Mouse (Mus musculus): ENCODE data around the gene Srsf10. TPM values are rescaled to one million over a fixed set of nuclear protein-coding genes. Genes with fewer than 3 reads are reported as not detected.
A peak's percentile ranks its signal among the peaks of the same experiment; 100 is the strongest.

Srsf10 gene
- polyA plus RNA-seq, 1 experiment from 2014 or later, result 259 TPM

DNA sequence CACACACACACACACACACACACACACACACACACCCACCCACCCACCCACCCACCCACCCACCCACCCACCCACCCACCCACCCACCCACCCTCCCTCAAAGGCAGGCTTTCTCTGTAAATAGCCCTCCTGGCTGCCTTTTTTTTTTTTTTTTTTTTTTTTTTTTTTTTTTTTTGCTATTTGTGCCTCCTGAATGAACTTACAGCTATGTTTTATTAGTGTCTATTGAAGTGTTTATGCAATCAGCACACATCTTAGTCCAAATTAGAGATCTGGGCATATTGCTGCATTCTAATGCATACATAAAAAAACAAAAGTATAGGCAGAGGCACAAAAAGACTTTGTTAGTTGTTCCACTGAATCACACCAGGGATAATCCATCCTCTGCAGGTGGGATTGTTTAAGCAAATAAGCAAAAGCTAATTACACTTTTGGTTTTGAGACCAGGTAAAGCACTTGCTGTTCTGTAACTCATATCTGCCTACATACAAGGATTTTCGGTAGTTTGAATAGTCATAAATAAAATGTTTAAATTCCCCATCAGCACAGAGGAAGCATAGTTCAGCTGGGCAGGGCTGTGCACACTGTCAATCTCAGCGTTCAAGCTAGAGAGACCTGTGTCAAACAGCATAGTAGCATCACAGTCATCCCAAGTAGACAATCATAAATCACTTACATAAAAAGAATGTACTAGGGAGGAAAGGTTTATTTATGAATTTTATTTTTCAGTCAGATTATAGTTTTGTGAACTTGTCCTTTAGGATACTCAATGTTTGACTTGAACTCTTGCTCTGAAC is 14.9 kb downstream of the Srsf10 start:
- H3K9me3 ChIP-seq (replicated peaks; ENCODE audit: control insufficient read depth, low read length), result no peaks in the 10 kb centered on the region
- ATAC-seq, result no peak
- H3K9ac ChIP-seq (ENCODE audit: low read length), result peak overlapping the region; percentile 35; the same call in 1 of the 2 replicates
- peak overlapping the region; percentile 5; the same call in 1 of the 2 replicates for H3K4me3 ChIP-seq (ENCODE audit: low read depth, low read length)
- H3K4me1 ChIP-seq (ENCODE audit: control insufficient read depth, insufficient read depth, low read length), result peaks cover 27% of the 10 kb centered on the region
- H3K27ac ChIP-seq (ENCODE audit: low read depth, low read length), result no peak overlapping the region
- H3K36me3 ChIP-seq (ENCODE audit: control insufficient read depth, insufficient read depth, low read length), result peaks cover 30% of the 10 kb centered on the region
- H3K27me3 ChIP-seq (replicated peaks; ENCODE audit: control insufficient read depth, insufficient read depth, low read length), result no peaks in the 10 kb centered on the region
- no peak for DNase-seq (ENCODE audit: low spot score)
- H3K4me2 ChIP-seq (ENCODE audit: low read length), result peak overlapping the region; percentile 35
- 38% methylated on average over 2 of the region's 2 CpGs for WGBS

DNA sequence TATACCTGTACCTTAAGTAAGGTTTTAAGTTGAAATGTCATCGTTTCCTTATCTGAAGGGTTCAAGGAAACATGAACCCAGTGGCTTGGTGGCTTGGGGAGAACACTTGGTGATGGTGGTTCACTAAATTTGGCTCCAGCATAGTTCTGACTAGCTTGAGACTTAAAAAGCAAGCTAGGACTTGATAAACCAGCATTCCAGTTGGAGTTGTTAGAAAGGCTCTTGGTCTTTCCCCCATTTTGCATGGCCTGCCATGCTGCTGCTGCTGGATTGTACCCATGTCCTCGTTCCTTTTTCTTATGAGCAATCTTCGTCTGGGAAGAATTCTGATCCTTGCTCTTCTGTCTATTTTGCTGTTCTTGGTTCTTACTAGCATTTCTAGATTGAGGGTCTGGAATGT is 16.5 kb downstream of the Srsf10 start:
- ATAC-seq (no peak), DNase-seq (ENCODE audit: low spot score) (no peak)
- Histone ChIP-seq H3K9me3 (replicated peaks; ENCODE audit: control insufficient read depth, low read length) (no peaks in the 10 kb centered on the region), H3K9ac (ENCODE audit: low read length) (peak overlapping the region; percentile 95), H3K36me3 (ENCODE audit: control insufficient read depth, insufficient read depth, low read length) (peaks cover 25% of the 10 kb centered on the region), H3K4me1 (ENCODE audit: control insufficient read depth, insufficient read depth, low read length) (peaks cover 40% of the 10 kb centered on the region), H3K4me2 (ENCODE audit: low read length) (peak overlapping the region; percentile 81), H3K27me3 (replicated peaks; ENCODE audit: control insufficient read depth, insufficient read depth, low read length) (no peaks in the 10 kb centered on the region), H3K4me3 (ENCODE audit: low read depth, low read length) (peak overlapping the region; percentile 64), H3K27ac (ENCODE audit: low read depth, low read length) (no peak overlapping the region)
- 50% methylated on average over 3 of the region's 3 CpGs for WGBS

DNA sequence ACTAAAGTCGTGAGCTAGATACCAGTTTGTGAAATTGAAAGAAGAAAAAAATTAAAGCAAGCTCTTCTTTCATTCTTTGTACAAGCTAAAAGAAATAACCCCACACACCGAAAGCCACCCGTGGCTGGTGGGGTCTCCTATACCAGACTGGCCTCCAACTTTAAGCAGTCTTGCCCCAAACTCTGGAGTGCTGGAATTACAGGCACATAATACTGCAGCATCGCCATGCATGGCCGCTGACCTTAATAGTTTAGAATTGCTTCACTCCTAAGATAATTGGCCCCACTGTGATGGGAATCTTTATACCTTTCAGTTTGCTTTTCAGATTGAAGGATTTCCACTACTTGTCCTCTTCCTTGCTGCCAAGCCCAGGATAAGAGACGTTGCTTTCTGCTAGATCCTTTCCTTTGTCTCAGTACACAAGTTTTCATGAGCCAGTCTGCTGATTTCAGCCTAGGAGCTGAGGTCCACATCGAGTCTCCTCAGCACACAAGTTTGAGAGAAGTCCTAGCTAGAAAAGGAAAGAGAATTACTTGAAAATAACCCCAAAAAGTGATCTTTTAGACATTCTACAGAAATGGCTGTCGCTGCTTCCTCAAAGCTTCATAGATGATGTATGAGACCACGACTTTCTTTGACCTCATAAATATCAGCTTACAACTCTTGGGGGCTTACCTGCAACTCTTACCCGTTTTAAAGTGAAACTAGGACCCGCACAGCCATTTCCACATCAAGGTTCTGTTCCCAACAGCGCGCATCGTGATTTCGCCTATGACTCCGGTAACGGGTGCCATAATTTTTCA is 17.2 kb downstream of the Srsf10 start:
- H3K4me3 ChIP-seq (ENCODE audit: low read depth, low read length), result peak overlapping the region; percentile 64
- H3K9ac ChIP-seq (ENCODE audit: low read length), result peak overlapping the region; percentile 95
- no peaks in the 10 kb centered on the region for H3K9me3 ChIP-seq (replicated peaks; ENCODE audit: control insufficient read depth, low read length)
- DNase-seq (ENCODE audit: low spot score) (no peak), ATAC-seq (no peak)
- peaks cover 25% of the 10 kb centered on the region for H3K36me3 ChIP-seq (ENCODE audit: control insufficient read depth, insufficient read depth, low read length)
- 7% methylated on average over 17 of the region's 17 CpGs for WGBS
- peaks cover 40% of the 10 kb centered on the region for H3K4me1 ChIP-seq (ENCODE audit: control insufficient read depth, insufficient read depth, low read length)
- peak overlapping the region; percentile 81 for H3K4me2 ChIP-seq (ENCODE audit: low read length)
- no peaks in the 10 kb centered on the region for H3K27me3 ChIP-seq (replicated peaks; ENCODE audit: control insufficient read depth, insufficient read depth, low read length)
- H3K27ac ChIP-seq (ENCODE audit: low read depth, low read length), result peak overlapping the region; percentile 99

- H3K9ac ChIP-seq (ENCODE audit: low read length), result peak within 1 kb of the TSS; percentile 95
- H3K4me3 ChIP-seq (ENCODE audit: low read depth, low read length), result peak within 1 kb of the TSS; percentile 64
- peak within 1 kb of the TSS; percentile 99 for H3K27ac ChIP-seq (ENCODE audit: low read depth, low read length)
- peak; percentile 97 for DNase-seq (ENCODE audit: low spot score)
- ATAC-seq, result peak; percentile 97
- peaks cover 25% of the 10 kb centered on the region for H3K36me3 ChIP-seq (ENCODE audit: control insufficient read depth, insufficient read depth, low read length)
- no peaks in the 10 kb centered on the region for H3K27me3 ChIP-seq (replicated peaks; ENCODE audit: control insufficient read depth, insufficient read depth, low read length)
- H3K4me2 ChIP-seq (ENCODE audit: low read length), result peak within 1 kb of the TSS; percentile 81
- under 1% methylated on average over 45 of the region's 60 CpGs for WGBS
- H3K9me3 ChIP-seq (replicated peaks; ENCODE audit: control insufficient read depth, low read length), result no peaks in the 10 kb centered on the region
- H3K4me1 ChIP-seq (ENCODE audit: control insufficient read depth, insufficient read depth, low read length), result peaks cover 40% of the 10 kb centered on the region
Observed at GRCm38 (mm10) chr4:135873526-135874202, 18.1 kb downstream of the Srsf10 start, which contains the start of gene Pnrc2. TSS of gene Pnrc2 (minus strand) at chr4:135873850.

DNA sequence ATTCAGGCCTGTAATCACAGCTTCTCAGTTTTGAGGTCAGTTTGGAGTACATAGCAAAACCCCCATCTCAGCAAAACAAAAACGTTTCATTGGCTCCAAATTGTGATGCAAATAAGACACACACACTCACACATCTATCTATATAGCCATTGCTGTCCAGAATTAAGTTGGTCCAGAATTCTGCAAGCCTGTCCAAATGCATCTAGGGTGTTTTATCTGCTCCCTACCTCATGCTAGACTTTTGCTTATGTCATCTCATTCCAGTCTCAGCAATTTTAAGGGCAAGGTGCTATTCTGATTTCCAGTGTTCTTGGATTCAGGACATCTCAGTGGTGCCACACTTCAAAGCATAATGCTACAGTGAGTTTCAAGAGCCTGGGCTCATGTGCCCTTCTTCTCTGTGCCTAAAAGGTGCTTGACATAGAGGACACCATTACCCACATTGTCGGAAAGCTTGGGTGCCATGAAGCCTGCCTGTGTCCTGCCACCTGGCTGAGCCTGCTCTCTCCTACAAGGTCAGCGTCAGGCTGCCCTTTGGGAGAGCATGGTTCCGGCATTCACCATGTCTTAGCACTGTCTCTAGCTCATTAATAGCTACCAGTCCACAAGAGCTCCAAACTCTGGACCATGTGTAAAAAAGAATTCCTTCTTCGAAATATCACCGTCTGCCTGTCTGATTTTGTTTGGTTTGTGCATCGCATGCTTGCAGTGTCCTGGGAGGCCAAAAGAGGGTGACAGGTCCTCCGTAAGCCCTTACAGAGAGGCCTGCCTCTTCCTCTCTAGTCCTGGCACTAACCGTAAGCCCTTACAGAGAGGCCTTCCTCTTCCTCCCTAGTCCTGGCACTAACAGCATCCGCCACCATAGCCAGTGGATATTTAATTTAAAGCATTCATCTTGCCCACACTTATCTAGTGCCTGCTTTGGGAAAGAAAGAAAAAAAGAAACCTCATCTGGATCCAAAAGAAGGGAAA is 19.3 kb downstream of the Srsf10 start:
- H3K4me2 ChIP-seq (ENCODE audit: low read length), result peak overlapping the region; percentile 81; the same call in 1 of the 2 replicates
- H3K36me3 ChIP-seq (ENCODE audit: control insufficient read depth, insufficient read depth, low read length), result peaks cover 16% of the 10 kb centered on the region
- H3K4me1 ChIP-seq (ENCODE audit: control insufficient read depth, insufficient read depth, low read length), result peaks cover 40% of the 10 kb centered on the region
- H3K27ac ChIP-seq (ENCODE audit: low read depth, low read length), result peak overlapping the region; percentile 99; the same call in 1 of the 2 replicates
- H3K27me3 ChIP-seq (replicated peaks; ENCODE audit: control insufficient read depth, insufficient read depth, low read length), result no peaks in the 10 kb centered on the region
- DNase-seq (ENCODE audit: low spot score) (no peak), ATAC-seq (no peak)
- no peaks in the 10 kb centered on the region for H3K9me3 ChIP-seq (replicated peaks; ENCODE audit: control insufficient read depth, low read length)
- no peak overlapping the region for H3K4me3 ChIP-seq (ENCODE audit: low read depth, low read length)
- H3K9ac ChIP-seq (ENCODE audit: low read length), result peak overlapping the region; percentile 95; the same call in 1 of the 2 replicates
- 86% methylated on average over 10 of the region's 10 CpGs for WGBS

GRCm38 (mm10) chr4:135875546-135875945 is 20.0 kb downstream of the Srsf10 start:
- no peak for DNase-seq (ENCODE audit: low spot score)
- Histone ChIP-seq H3K9me3 (replicated peaks; ENCODE audit: control insufficient read depth, low read length) (no peaks in the 10 kb centered on the region), H3K36me3 (ENCODE audit: control insufficient read depth, insufficient read depth, low read length) (peaks cover 13% of the 10 kb centered on the region), H3K4me1 (ENCODE audit: control insufficient read depth, insufficient read depth, low read length) (peaks cover 37% of the 10 kb centered on the region), H3K4me2 (ENCODE audit: low read length) (no peak overlapping the region), H3K27me3 (replicated peaks; ENCODE audit: control insufficient read depth, insufficient read depth, low read length) (no peaks in the 10 kb centered on the region), H3K27ac (ENCODE audit: low read depth, low read length) (no peak overlapping the region), H3K4me3 (ENCODE audit: low read depth, low read length) (no peak overlapping the region), H3K9ac (ENCODE audit: low read length) (no peak overlapping the region)
- WGBS, result 32% methylated on average over 7 of the region's 7 CpGs
- ATAC-seq, result no peak

GRCm38 (mm10) chr4:135875991-135876582 is 20.5 kb downstream of the Srsf10 start:
- Histone ChIP-seq H3K36me3 (ENCODE audit: control insufficient read depth, insufficient read depth, low read length) (peaks cover 10% of the 10 kb centered on the region), H3K9me3 (replicated peaks; ENCODE audit: control insufficient read depth, low read length) (no peaks in the 10 kb centered on the region), H3K27me3 (replicated peaks; ENCODE audit: control insufficient read depth, insufficient read depth, low read length) (no peaks in the 10 kb centered on the region), H3K4me1 (ENCODE audit: control insufficient read depth, insufficient read depth, low read length) (peaks cover 33% of the 10 kb centered on the region), H3K4me2 (ENCODE audit: low read length) (peak overlapping the region; percentile 42), H3K9ac (ENCODE audit: low read length) (peak overlapping the region; percentile 55; the same call in 1 of the 2 replicates), H3K4me3 (ENCODE audit: low read depth, low read length) (no peak overlapping the region), H3K27ac (ENCODE audit: low read depth, low read length) (no peak overlapping the region)
- ATAC-seq, result no peak
- WGBS, result 1% methylated on average over 9 of the region's 9 CpGs
- DNase-seq (ENCODE audit: low spot score), result no peak
